Mouse (Mus musculus) megakaryocyte, embryonic 14.5 days (primary cell): ENCODE data around the gene Fau.

Source experiments
- FLI1 ChIP-seq: IDR thresholded peaks from 2 replicates; pipeline ENCODE4 v1.6.1; 2012; ENCODE audit warnings: low read length, inconsistent platforms, mixed read lengths
- GATA1 ChIP-seq: IDR thresholded peaks from 3 replicates; pipeline ENCODE4 v1.6.1; 2012; ENCODE audit warnings: mixed read lengths, low read length, inconsistent platforms, borderline replicate concordance

DNA sequence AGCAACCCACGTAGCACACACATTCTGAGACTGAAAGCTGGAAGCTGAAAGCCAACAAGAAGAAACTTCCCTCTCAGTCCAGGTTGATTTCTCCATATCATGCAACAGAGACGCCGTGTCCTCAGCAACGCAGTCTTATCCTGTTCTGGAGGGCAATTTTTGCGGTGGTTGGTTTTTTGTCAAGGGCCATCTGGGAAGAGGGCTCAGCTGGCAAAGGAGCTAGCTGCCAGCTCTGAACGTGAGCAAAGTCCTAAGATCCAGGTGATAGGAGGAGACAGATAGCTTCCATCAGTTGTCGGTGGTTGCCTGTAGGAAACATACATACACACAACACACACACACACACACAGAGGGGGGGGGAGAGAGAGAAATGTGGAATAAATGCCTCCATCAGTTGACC, 19.3 kb upstream of the Fau start:
- TF ChIP-seq GATA1 (no peak), FLI1 (no peak)
